Mouse (Mus musculus): ENCODE results near the gene Htr6.

Htr6 gene

GRCm38 (mm10) chr4:139086984-139087383 is 11.6 kb upstream of the Htr6 start:
- no peak for DNase-seq (ENCODE audit: low spot score in 2 of 2)

GRCm38 (mm10) chr4:139086037-139086436 is 10.7 kb upstream of the Htr6 start:
- peak; percentile 89 to 92 for DNase-seq (ENCODE audit: low spot score in 2 of 2)

GRCm38 (mm10) chr4:139085337-139085736 is 10.0 kb upstream of the Htr6 start:
- DNase-seq (ENCODE audit: low spot score in 2 of 2), result no peak

- DNase-seq (ENCODE audit: low spot score in 2 of 2), result no peak
Measured at GRCm38 (mm10) chr4:139082790-139083564, 7.6 kb upstream of the Htr6 start.

- DNase-seq (ENCODE audit: low spot score in 2 of 2), result peak in 1 of 2 experiments; percentile 39
Measured at GRCm38 (mm10) chr4:139081270-139081931, 6.0 kb upstream of the Htr6 start.

GRCm38 (mm10) chr4:139080259-139080658 is 4.9 kb upstream of the Htr6 start:
- no peak for DNase-seq (ENCODE audit: low spot score in 2 of 2)

GRCm38 (mm10) chr4:139079439-139079838 is 4.1 kb upstream of the Htr6 start:
- DNase-seq (ENCODE audit: low spot score in 2 of 2), result no peak

- DNase-seq (ENCODE audit: low spot score in 2 of 2), result no peak
Measured at GRCm38 (mm10) chr4:139078726-139079125, 3.4 kb upstream of the Htr6 start.

GRCm38 (mm10) chr4:139078313-139078712 is 2.9 kb upstream of the Htr6 start:
- DNase-seq (ENCODE audit: low spot score in 2 of 2), result no peak

- DNase-seq (ENCODE audit: low spot score in 2 of 2), result no peak
Measured at GRCm38 (mm10) chr4:139075915-139076314, 545 bp upstream of the Htr6 start.

GRCm38 (mm10) chr4:139074060-139074459 is 1.3 kb downstream of the Htr6 start:
- DNase-seq (ENCODE audit: low spot score in 2 of 2), result no peak

GRCm38 (mm10) chr4:139068287-139068686 is 7.1 kb downstream of the Htr6 start:
- peak in 1 of 2 experiments; percentile 56 for DNase-seq (ENCODE audit: low spot score in 2 of 2)

GRCm38 (mm10) chr4:139064831-139065230 is 10.5 kb downstream of the Htr6 start:
- DNase-seq (ENCODE audit: low spot score in 2 of 2), result no peak

GRCm38 (mm10) chr4:139059569-139059968 is 15.8 kb downstream of the Htr6 start:
- no peak for DNase-seq (ENCODE audit: low spot score in 2 of 2)

GRCm38 (mm10) chr4:139058029-139058428 is 17.3 kb downstream of the Htr6 start:
- no peak for DNase-seq (ENCODE audit: low spot score in 2 of 2)

- DNase-seq (ENCODE audit: low spot score in 2 of 2), result no peak
Measured at GRCm38 (mm10) chr4:139057291-139057690, 18.1 kb downstream of the Htr6 start.

- no peak for DNase-seq (ENCODE audit: low spot score in 2 of 2)
Measured at GRCm38 (mm10) chr4:139055744-139056143, 19.6 kb downstream of the Htr6 start.

GRCm38 (mm10) chr4:139055336-139055735 is 20.0 kb downstream of the Htr6 start:
- DNase-seq (ENCODE audit: low spot score in 2 of 2), result no peak

- peak; percentile 57 to 62 for DNase-seq (ENCODE audit: low spot score in 2 of 2)
Measured at GRCm38 (mm10) chr4:139054300-139054923, 21.0 kb downstream of the Htr6 start.

- DNase-seq (ENCODE audit: low spot score in 2 of 2), result no peak
Measured at GRCm38 (mm10) chr4:139053391-139053790, 22.0 kb downstream of the Htr6 start.

- no peak for DNase-seq (ENCODE audit: low spot score in 2 of 2)
Measured at GRCm38 (mm10) chr4:139052796-139053195, 22.6 kb downstream of the Htr6 start.

- DNase-seq (ENCODE audit: low spot score in 2 of 2), result no peak
Measured at GRCm38 (mm10) chr4:139048518-139048917, 26.9 kb downstream of the Htr6 start.

GRCm38 (mm10) chr4:139046354-139046753 is 29.0 kb downstream of the Htr6 start:
- no peak for DNase-seq (ENCODE audit: low spot score in 2 of 2)
